In the genomic region with DNA sequence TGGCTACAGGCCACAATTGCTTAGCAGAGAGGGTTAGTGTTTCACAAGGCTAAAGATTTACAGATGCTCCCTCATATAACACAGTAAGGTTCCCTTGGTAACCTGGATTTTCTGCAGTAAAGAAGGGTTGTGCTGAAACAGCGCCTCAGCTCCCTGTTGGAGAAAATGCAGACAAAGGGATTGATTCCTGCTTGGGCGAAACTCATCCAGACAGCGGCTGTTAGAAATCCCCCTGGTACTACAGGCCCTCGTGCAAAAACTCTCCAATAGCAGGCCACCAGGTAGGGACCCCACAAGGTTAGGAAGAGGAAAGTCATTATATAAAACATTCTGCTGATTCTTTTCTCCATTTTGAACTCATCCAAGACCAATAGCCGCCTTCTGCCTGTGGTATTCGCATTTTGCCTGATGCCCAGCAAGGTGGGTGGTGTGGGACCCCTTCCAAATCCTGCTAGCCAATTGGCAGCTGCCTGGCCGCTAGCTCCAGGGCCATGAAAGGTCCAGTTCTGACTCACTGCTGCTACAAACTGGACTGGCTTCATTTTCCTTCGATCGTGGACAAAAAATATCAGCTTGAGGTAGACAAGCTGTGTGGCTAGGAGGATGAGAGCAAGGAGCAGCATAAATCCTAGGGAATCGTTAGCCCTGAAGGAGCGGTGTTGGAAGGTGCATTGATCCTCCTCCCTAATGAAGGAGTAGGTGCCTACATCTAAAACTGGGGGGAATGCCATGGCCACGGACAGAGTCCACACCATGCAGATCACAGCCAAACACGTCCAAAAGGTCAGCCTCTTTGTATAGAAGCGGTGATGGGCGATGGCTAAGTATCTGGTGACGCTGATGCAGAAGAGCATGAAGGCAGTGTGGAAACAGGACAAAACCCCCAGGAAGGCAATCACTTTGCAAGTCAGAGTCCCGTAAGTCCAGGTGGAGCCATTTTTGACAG, we compare ENCODE assay signal across 9 mouse cellular contexts. TPM values are rescaled to one million over a fixed set of nuclear protein-coding genes. Genes with fewer than 3 reads are reported as not detected.
A peak's percentile ranks its signal among the peaks of the same experiment; 100 is the strongest.
DNase-seq lines count a peak whose midpoint lies in the region; ATAC-seq lines count a peak whose summit lies in the region.
"Had no signal": no experiment of that assay in that cellular context is flagged by ENCODE, and none has a peak within 500 bp of the region (broad histone marks: within the 10 kb centered on the region; RNA-seq: fewer than 3 reads in every experiment).

No protein-coding gene starts in this region.

- intact Hi-C loops in heart, postnatal 25 days (cut with DNase I): no loop called here

- no peak overlapping the region for H3K4me3 ChIP-seq in embryonic facial prominence, embryonic 12.5 days
- peak overlapping the region; percentile 56 for H3K4me3 ChIP-seq in midbrain, embryonic 16.5 days (ENCODE audit: low read depth, low read length)
- H3K4me3 ChIP-seq: myocyte had no signal

- peak; percentile 16; the same call in 1 of the 2 replicates for ATAC-seq in embryonic facial prominence, embryonic 12.5 days (ENCODE audit: insufficient number of reproducible peaks, insufficient read depth, low FRiP score, low TSS enrichment)
- ATAC-seq in midbrain, embryonic 16.5 days: peak; percentile 52

- H3K4me1 ChIP-seq in embryonic facial prominence, embryonic 12.5 days: peaks cover 2% of the 10 kb centered on the region; the same call in 1 of the 2 replicates
- H3K4me1 ChIP-seq in midbrain, embryonic 16.5 days (ENCODE audit: control insufficient read depth, insufficient read depth, low read length): peaks cover 19% of the 10 kb centered on the region

- H3K9me3 ChIP-seq in embryonic facial prominence, embryonic 12.5 days: no peaks in the 10 kb centered on the region
- H3K9me3 ChIP-seq in midbrain, embryonic 16.5 days (replicated peaks; ENCODE audit: control insufficient read depth, low read length, poor library complexity, severe bottlenecking): no peaks in the 10 kb centered on the region

- H3K27ac ChIP-seq in embryonic facial prominence, embryonic 12.5 days: no peak overlapping the region
- H3K27ac ChIP-seq in midbrain, embryonic 16.5 days (ENCODE audit: low read length): peak overlapping the region; percentile 97

- H3K9ac ChIP-seq in embryonic facial prominence, embryonic 12.5 days: no peak overlapping the region
- peak overlapping the region; percentile 74 for H3K9ac ChIP-seq in midbrain, embryonic 16.5 days (ENCODE audit: low read depth, low read length)

- no peaks in the 10 kb centered on the region for H3K27me3 ChIP-seq in embryonic facial prominence, embryonic 12.5 days
- no peaks in the 10 kb centered on the region for H3K27me3 ChIP-seq in midbrain, embryonic 16.5 days (ENCODE audit: control insufficient read depth, insufficient read depth, low read depth, low read length)

- DNase-seq in cerebellum, adult 11-12 months: peak; percentile 86
- peak; percentile 32 for DNase-seq in layer of hippocampus, adult 11-12 months (ENCODE audit: low spot score)
- DNase-seq in heart, postnatal 25 days (ENCODE audit: low spot score): no peak
- DNase-seq in adrenal gland, postnatal 14 days: no peak
- DNase-seq in heart, adult 18-20 months: no peak
- no peak for DNase-seq in spleen, adult 18-20 months

- 61% methylated on average over 17 of the region's 17 CpGs for WGBS in embryonic facial prominence, embryonic 12.5 days
- 25% methylated on average over 17 of the region's 17 CpGs for WGBS in midbrain, embryonic 16.5 days

- peak overlapping the region; percentile 6; the same call in 1 of the 2 replicates for H3K4me2 ChIP-seq in embryonic facial prominence, embryonic 12.5 days (replicated peaks)
- peak overlapping the region; percentile 86 for H3K4me2 ChIP-seq in midbrain, embryonic 16.5 days (ENCODE audit: low read length)

- no peaks in the 10 kb centered on the region for H3K36me3 ChIP-seq in embryonic facial prominence, embryonic 12.5 days
- H3K36me3 ChIP-seq in midbrain, embryonic 16.5 days (ENCODE audit: control insufficient read depth, insufficient read depth, low read length): no peaks in the 10 kb centered on the region

RNA-seq across cellular contexts. Expression of a gene that starts 3.7 kb away (rescaled TPM):
- 9.2 and 11.3 TPM in 2 replicates for polyA plus RNA-seq in embryonic facial prominence, embryonic 12.5 days (2016; fragmentation: Nextera tagmentation; extraction: Ambion mirVana)
- polyA plus RNA-seq in midbrain, embryonic 16.5 days (2015; fragmentation: Nextera tagmentation; extraction: Ambion mirVana): 121 and 122 TPM in 2 replicates
- total RNA-seq in heart, postnatal 25 days (2021): under 1 TPM; 0.11 to 0.47 TPM
- total RNA-seq in adrenal gland, postnatal 14 days (2021): 0.67 and 1.5 TPM in 2 replicates
- under 1 TPM in 1 of 2 experiments, not detected in 1; 0.32 TPM for total RNA-seq in heart, adult 18-20 months (2021)

RNA-seq across cellular contexts. Expression of a gene that starts 35.3 kb away (rescaled TPM):
- 107 and 108 TPM in 2 replicates for polyA plus RNA-seq in embryonic facial prominence, embryonic 12.5 days (2016; fragmentation: Nextera tagmentation; extraction: Ambion mirVana)
- polyA plus RNA-seq in midbrain, embryonic 16.5 days (2015; fragmentation: Nextera tagmentation; extraction: Ambion mirVana): 103 and 110 TPM in 2 replicates
- 10 to 100 TPM; 40.9 to 44.3 TPM for total RNA-seq in heart, postnatal 25 days (2021)
- total RNA-seq in adrenal gland, postnatal 14 days (2021): 38.8 and 41.9 TPM in 2 replicates
- 10 to 100 TPM; 43.4 to 45.6 TPM for total RNA-seq in heart, adult 18-20 months (2021)

Comparison
In these comparisons a context has a peak if more than half of its experiments do, and no peak if none do; other contexts are left out.
1. DNase-seq: peak in cerebellum, adult 11-12 months (single experiment) and layer of hippocampus, adult 11-12 months (single experiment); none in heart, postnatal 25 days (single experiment), adrenal gland, postnatal 14 days (single experiment), heart, adult 18-20 months (0 of 2) and spleen, adult 18-20 months (0 of 2).